Mouse (Mus musculus) heart, embryonic 13.5 days (tissue): ENCODE results near the gene Olfr1418. TPM values are rescaled to one million over a fixed set of nuclear protein-coding genes. Genes with fewer than 3 reads are reported as not detected.

Experiments used
- ATAC-seq: fragments of 200-750 bp; cut with Nextera tagmentation; 2 replicates; pipeline ENCODE4 v1.8.0; 2017; ENCODE audit warnings: moderate TSS enrichment; ENCODE audit not compliant: insufficient number of reproducible peaks, low FRiP score, low TSS enrichment; ENCODE audit errors: extremely low read depth
- H3K27ac ChIP-seq: fragments of 300-500 bp; sonication (generic); replicated peaks from 2 replicates; pipeline ENCODE4 v1.5.1; 2015; ENCODE audit warnings: moderate library complexity, mild to moderate bottlenecking, inconsistent platforms
- H3K27me3 ChIP-seq: fragments of 300-500 bp; sonication (generic); replicated peaks from 2 replicates; pipeline ENCODE4 v1.6.1; 2015; ENCODE audit warnings: mild to moderate bottlenecking, inconsistent platforms
- H3K36me3 ChIP-seq: fragments of 300-500 bp; sonication (generic); 2 replicates; pipeline ENCODE4 v1.6.1; 2015; ENCODE audit warnings: mild to moderate bottlenecking, inconsistent platforms
- H3K4me1 ChIP-seq: fragments of 300-500 bp; sonication (generic); 2 replicates; pipeline ENCODE4 v1.6.1; 2015; ENCODE audit warnings: inconsistent platforms
- H3K4me2 ChIP-seq: fragments of 300-500 bp; sonication (generic); 2 replicates; pipeline ENCODE4 v1.6.1; 2015; ENCODE audit warnings: inconsistent platforms, mild to moderate bottlenecking, moderate library complexity
- H3K4me3 ChIP-seq: fragments of 300-500 bp; sonication (generic); 2 replicates; pipeline ENCODE4 v1.5.1; 2015; ENCODE audit warnings: moderate library complexity, mild to moderate bottlenecking, inconsistent platforms
- H3K9ac ChIP-seq: fragments of 300-500 bp; sonication (generic); 2 replicates; pipeline ENCODE4 v1.6.1; 2015; ENCODE audit warnings: inconsistent platforms, mild to moderate bottlenecking, moderate library complexity
- H3K9me3 ChIP-seq: fragments of 300-500 bp; sonication (generic); 2 replicates; pipeline ENCODE4 v1.6.1; 2016; ENCODE audit warnings: inconsistent platforms
- WGBS: fragments of 180-500 bp; shearing (Covaris S2); methylation state at CpG from one replicate; pipeline ENCODE4 v1.1.7; 2015; ENCODE audit warnings: mixed read lengths; 5-methylcytosine and 5-hydroxymethylcytosine counted together
- polyA plus RNA-seq: library from polyadenylated mRNA; unstranded; fragments of >200 nt; fragmentation: Nextera tagmentation; extraction: Ambion mirVana; gene quantifications from 2 replicates; pipeline ENCODE4 v1.2.1, GENCODE M21; 2015

Olfr1418 gene
- polyA plus RNA-seq, 1 experiment from 2014 or later, result not detected

- Histone ChIP-seq H3K36me3 (no peaks in the 10 kb centered on the region), H3K27me3 (no peaks in the 10 kb centered on the region), H3K27ac (no peak overlapping the region), H3K4me2 (no peak overlapping the region), H3K9ac (no peak overlapping the region), H3K9me3 (no peaks in the 10 kb centered on the region), H3K4me3 (no peak overlapping the region), H3K4me1 (peaks cover 22% of the 10 kb centered on the region)
- ATAC-seq, result no peak
- 61% methylated on average over 5 of the region's 5 CpGs for WGBS
Measured at GRCm38 (mm10) chr19:11810003-11810758, 50.7 kb downstream of the Olfr1418 start.

- H3K9me3 ChIP-seq, result no peaks in the 10 kb centered on the region
- H3K9ac ChIP-seq, result no peak overlapping the region
- H3K36me3 ChIP-seq, result no peaks in the 10 kb centered on the region
- no peak for ATAC-seq
- H3K27ac ChIP-seq, result no peak overlapping the region
- H3K4me1 ChIP-seq, result peaks cover 16% of the 10 kb centered on the region
- no peaks in the 10 kb centered on the region for H3K27me3 ChIP-seq
- no peak overlapping the region for H3K4me2 ChIP-seq
- WGBS, result 81% methylated on average over 2 of the region's 2 CpGs
- no peak overlapping the region for H3K4me3 ChIP-seq
Measured at GRCm38 (mm10) chr19:11808452-11808851, 52.4 kb downstream of the Olfr1418 start.

- Histone ChIP-seq H3K27ac (no peak overlapping the region), H3K4me2 (no peak overlapping the region), H3K4me3 (no peak overlapping the region), H3K9me3 (no peaks in the 10 kb centered on the region), H3K4me1 (peaks cover 11% of the 10 kb centered on the region; the same call in 1 of the 2 replicates), H3K9ac (no peak overlapping the region), H3K27me3 (no peaks in the 10 kb centered on the region), H3K36me3 (no peaks in the 10 kb centered on the region)
- no peak for ATAC-seq
- 52% methylated on average over 6 of the region's 6 CpGs for WGBS
Measured at GRCm38 (mm10) chr19:11807822-11808221, 53.0 kb downstream of the Olfr1418 start.

GRCm38 (mm10) chr19:11807251-11807650, 53.6 kb downstream of the Olfr1418 start:
- H3K4me2 ChIP-seq, result no peak overlapping the region
- H3K4me3 ChIP-seq, result no peak overlapping the region
- no peaks in the 10 kb centered on the region for H3K9me3 ChIP-seq
- no peaks in the 10 kb centered on the region for H3K36me3 ChIP-seq
- no peak overlapping the region for H3K9ac ChIP-seq
- no peak for ATAC-seq
- no peak overlapping the region for H3K27ac ChIP-seq
- H3K4me1 ChIP-seq, result peaks cover 6% of the 10 kb centered on the region; the same call in 1 of the 2 replicates
- WGBS, result 40% methylated on average over 2 of the region's 2 CpGs
- H3K27me3 ChIP-seq, result no peaks in the 10 kb centered on the region

- Histone ChIP-seq H3K4me2 (no peak overlapping the region), H3K27me3 (no peaks in the 10 kb centered on the region), H3K4me3 (no peak overlapping the region), H3K9ac (no peak overlapping the region), H3K36me3 (no peaks in the 10 kb centered on the region), H3K27ac (no peak overlapping the region), H3K9me3 (no peaks in the 10 kb centered on the region), H3K4me1 (no peaks in the 10 kb centered on the region)
- 53% methylated on average over 1 of the region's 1 CpGs for WGBS
- ATAC-seq, result no peak
Measured at GRCm38 (mm10) chr19:11804423-11804822, 56.4 kb downstream of the Olfr1418 start.

Other genes starting within 250 kb of the Olfr1418 start
- gene Ms4a2, start 237.3 kb downstream of the Olfr1418 start, polyA plus RNA-seq, result not detected in 2 replicates
- 0.12 and 0.31 TPM in 2 replicates for gene Ms4a3, start 220.2 kb downstream of the Olfr1418 start, polyA plus RNA-seq
- not detected in 2 replicates for gene Oosp2, start 200.5 kb downstream of the Olfr1418 start, polyA plus RNA-seq
- gene Oosp1, start 169.9 kb downstream of the Olfr1418 start, polyA plus RNA-seq, result not detected in 2 replicates
- not detected in 2 replicates for gene Oosp3, start 164.0 kb downstream of the Olfr1418 start, polyA plus RNA-seq
- not detected in 2 replicates for gene Gif, start 113.5 kb downstream of the Olfr1418 start, polyA plus RNA-seq
- gene Mrpl16, start 90.7 kb downstream of the Olfr1418 start, polyA plus RNA-seq, result 63.4 and 69.6 TPM in 2 replicates
- 4.6 and 5.2 TPM in 2 replicates for gene Stx3, start 41.7 kb downstream of the Olfr1418 start, polyA plus RNA-seq
- gene Olfr1417, start 21.8 kb downstream of the Olfr1418 start, polyA plus RNA-seq, result not detected in 2 replicates
- gene Olfr1419, start 14.0 kb upstream of the Olfr1418 start, polyA plus RNA-seq, result not detected in 2 replicates
- gene Olfr1420, start 25.5 kb upstream of the Olfr1418 start, polyA plus RNA-seq, result not detected in 2 replicates
- gene Patl1, start 51.3 kb upstream of the Olfr1418 start, polyA plus RNA-seq, result 16.0 and 17.0 TPM in 2 replicates
- 4.2 and 4.8 TPM in 2 replicates for gene Osbp, start 104.9 kb upstream of the Olfr1418 start, polyA plus RNA-seq
- not detected in 2 replicates for gene Olfr1423, start 180.3 kb upstream of the Olfr1418 start, polyA plus RNA-seq
- not detected in 2 replicates for gene Olfr1424, start 201.6 kb upstream of the Olfr1418 start, polyA plus RNA-seq
- not detected in 2 replicates for gene Olfr1425, start 216.7 kb upstream of the Olfr1418 start, polyA plus RNA-seq
- not detected in 2 replicates for gene Olfr1426, start 230.9 kb upstream of the Olfr1418 start, polyA plus RNA-seq
- gene Olfr1427, start 242.3 kb upstream of the Olfr1418 start, polyA plus RNA-seq, result not detected in 2 replicates